Mouse (Mus musculus) heart, embryonic 12.5 days (tissue): ENCODE results near the gene Prkci. TPM values are rescaled to one million over a fixed set of nuclear protein-coding genes. Genes with fewer than 3 reads are reported as not detected.

Experiments used
- ATAC-seq: fragments of 200-750 bp; cut with Nextera tagmentation; 2 replicates; pipeline ENCODE4 v1.8.0; 2017; ENCODE audit warnings: moderate TSS enrichment, moderate library complexity; ENCODE audit not compliant: insufficient number of reproducible peaks, low FRiP score
- H3K27ac ChIP-seq: fragments of 300-500 bp; sonication (generic); 2 replicates; pipeline ENCODE4 v1.5.1; 2016; ENCODE audit warnings: mild to moderate bottlenecking, moderate library complexity; ENCODE audit not compliant: poor library complexity, severe bottlenecking
- H3K27me3 ChIP-seq: fragments of 300-500 bp; sonication (generic); replicated peaks from 2 replicates; pipeline ENCODE4 v1.6.1; 2016; ENCODE audit warnings: mild to moderate bottlenecking, moderate library complexity
- H3K36me3 ChIP-seq: fragments of 300-500 bp; sonication (generic); 2 replicates; pipeline ENCODE4 v1.6.1; 2016; ENCODE audit warnings: mild to moderate bottlenecking, moderate library complexity
- H3K4me1 ChIP-seq: fragments of 300-500 bp; sonication (generic); replicated peaks from 2 replicates; pipeline ENCODE4 v1.6.1; 2016; ENCODE audit warnings: mild to moderate bottlenecking
- H3K4me2 ChIP-seq: fragments of 300-500 bp; sonication (generic); 2 replicates; pipeline ENCODE4 v1.6.1; 2016; ENCODE audit warnings: mild to moderate bottlenecking, moderate library complexity
- H3K4me3 ChIP-seq: fragments of 300-500 bp; sonication (generic); 2 replicates; pipeline ENCODE4 v1.5.1; 2016; ENCODE audit warnings: mild to moderate bottlenecking
- H3K9ac ChIP-seq: fragments of 300-500 bp; sonication (generic); 2 replicates; pipeline ENCODE4 v1.6.1; 2016; ENCODE audit warnings: mild to moderate bottlenecking, moderate library complexity
- H3K9me3 ChIP-seq: fragments of 300-500 bp; sonication (generic); replicated peaks from 2 replicates; pipeline ENCODE4 v1.6.1; 2016; ENCODE audit warnings: mild to moderate bottlenecking, moderate library complexity
- WGBS: fragments of 180-500 bp; shearing (Covaris S2); methylation state at CpG from one replicate; pipeline ENCODE4 v1.1.7; 2016; 5-methylcytosine and 5-hydroxymethylcytosine counted together
- polyA plus RNA-seq: library from polyadenylated mRNA; unstranded; fragments of >200 nt; fragmentation: Nextera tagmentation; extraction: Ambion mirVana; gene quantifications from 2 replicates; pipeline ENCODE4 v1.2.1, GENCODE M21; 2016

Prkci gene
- 26.9 and 28.9 TPM in 2 replicates for polyA plus RNA-seq

- H3K4me3 ChIP-seq = peak within 1 kb of the TSS; percentile 98
- peak within 1 kb of the TSS; percentile 96 for H3K9ac ChIP-seq
- H3K27me3 ChIP-seq = no peaks in the 10 kb centered on the region
- under 1% methylated on average over 49 of the region's 50 CpGs for WGBS
- no peaks in the 10 kb centered on the region for H3K9me3 ChIP-seq
- peak within 1 kb of the TSS; percentile 93 for H3K27ac ChIP-seq
- H3K4me1 ChIP-seq = peaks cover 28% of the 10 kb centered on the region
- no peaks in the 10 kb centered on the region for H3K36me3 ChIP-seq
- peak; percentile 98 for ATAC-seq
- peak within 1 kb of the TSS; percentile 74 for H3K4me2 ChIP-seq
Observed at GRCm38 (mm10) chr3:30995283-30995898, at the start of gene Prkci. Gene Prkci (plus strand): TSS chr3:30995747.

GRCm38 (mm10) chr3:30951652-30952051 lies 43.9 kb upstream of the Prkci start:
- Histone ChIP-seq H3K4me3 (no peak overlapping the region), H3K27ac (no peak overlapping the region), H3K9ac (no peak overlapping the region), H3K9me3 (no peaks in the 10 kb centered on the region), H3K4me2 (no peak overlapping the region), H3K4me1 (no peaks in the 10 kb centered on the region), H3K27me3 (no peaks in the 10 kb centered on the region), H3K36me3 (peaks cover 62% of the 10 kb centered on the region)
- no peak for ATAC-seq
- 73% methylated on average over 3 of the region's 3 CpGs for WGBS

- no peak for ATAC-seq
- Histone ChIP-seq H3K9ac (no peak overlapping the region), H3K4me2 (no peak overlapping the region), H3K27me3 (no peaks in the 10 kb centered on the region), H3K4me3 (no peak overlapping the region), H3K36me3 (peaks cover 64% of the 10 kb centered on the region), H3K9me3 (no peaks in the 10 kb centered on the region), H3K4me1 (no peaks in the 10 kb centered on the region), H3K27ac (no peak overlapping the region)
- WGBS = 85% methylated on average over 12 of the region's 12 CpGs
Observed at GRCm38 (mm10) chr3:30952273-30953070, 43.1 kb upstream of the Prkci start.

- H3K9ac ChIP-seq = no peak overlapping the region
- H3K4me1 ChIP-seq = peaks cover 26% of the 10 kb centered on the region
- H3K27me3 ChIP-seq = no peaks in the 10 kb centered on the region
- WGBS = 92% methylated on average over 6 of the region's 6 CpGs
- peaks cover 76% of the 10 kb centered on the region for H3K36me3 ChIP-seq
- H3K9me3 ChIP-seq = no peaks in the 10 kb centered on the region
- no peak overlapping the region for H3K4me2 ChIP-seq
- ATAC-seq = no peak
- no peak overlapping the region for H3K27ac ChIP-seq
- H3K4me3 ChIP-seq = no peak overlapping the region
Observed at GRCm38 (mm10) chr3:30956327-30956726, 39.2 kb upstream of the Prkci start.

GRCm38 (mm10) chr3:30958709-30959108 lies 36.8 kb upstream of the Prkci start:
- Histone ChIP-seq H3K27ac (peak overlapping the region; percentile 56; the same call in 1 of the 2 replicates), H3K4me2 (no peak overlapping the region)
- no peak for ATAC-seq

GRCm38 (mm10) chr3:30959868-30960831 lies 35.4 kb upstream of the Prkci start:
- WGBS = 69% methylated on average over 7 of the region's 7 CpGs
- Histone ChIP-seq H3K4me2 (no peak overlapping the region), H3K27me3 (no peaks in the 10 kb centered on the region), H3K27ac (peak overlapping the region; percentile 40; the same call in 1 of the 2 replicates), H3K4me3 (no peak overlapping the region), H3K9ac (no peak overlapping the region), H3K36me3 (peaks cover 78% of the 10 kb centered on the region), H3K9me3 (peaks cover 4% of the 10 kb centered on the region; the same call in 1 of the 2 replicates), H3K4me1 (peaks cover 26% of the 10 kb centered on the region)
- no peak for ATAC-seq

More at GRCm38 (mm10) chr3:30958709-30959108, 36.8 kb upstream of the Prkci start:
- 61% methylated on average over 2 of the region's 2 CpGs for WGBS
- Histone ChIP-seq H3K4me3 (no peak overlapping the region), H3K36me3 (peaks cover 78% of the 10 kb centered on the region), H3K9me3 (peaks cover 4% of the 10 kb centered on the region; the same call in 1 of the 2 replicates), H3K27me3 (no peaks in the 10 kb centered on the region), H3K9ac (no peak overlapping the region), H3K4me1 (peaks cover 26% of the 10 kb centered on the region)

- peaks cover 4% of the 10 kb centered on the region; the same call in 1 of the 2 replicates for H3K9me3 ChIP-seq
- H3K27ac ChIP-seq = no peak overlapping the region
- H3K36me3 ChIP-seq = peaks cover 70% of the 10 kb centered on the region
- H3K4me1 ChIP-seq = peaks cover 30% of the 10 kb centered on the region
- no peak overlapping the region for H3K4me2 ChIP-seq
- no peak overlapping the region for H3K4me3 ChIP-seq
- 88% methylated on average over 4 of the region's 4 CpGs for WGBS
- no peak overlapping the region for H3K9ac ChIP-seq
- H3K27me3 ChIP-seq = no peaks in the 10 kb centered on the region
- no peak for ATAC-seq
Observed at GRCm38 (mm10) chr3:30963100-30963499, 32.4 kb upstream of the Prkci start.

- Histone ChIP-seq H3K36me3 (peaks cover 61% of the 10 kb centered on the region), H3K4me3 (no peak overlapping the region), H3K9ac (no peak overlapping the region), H3K27ac (no peak overlapping the region), H3K4me2 (no peak overlapping the region), H3K9me3 (peaks cover 4% of the 10 kb centered on the region; the same call in 1 of the 2 replicates), H3K4me1 (peaks cover 22% of the 10 kb centered on the region), H3K27me3 (no peaks in the 10 kb centered on the region)
- ATAC-seq = no peak
- 95% methylated on average over 3 of the region's 3 CpGs for WGBS
Observed at GRCm38 (mm10) chr3:30964216-30964615, 31.3 kb upstream of the Prkci start.

- no peak for ATAC-seq
- WGBS = 93% methylated on average over 13 of the region's 13 CpGs
- H3K36me3 ChIP-seq = peaks cover 47% of the 10 kb centered on the region
- no peak overlapping the region for H3K4me2 ChIP-seq
- no peaks in the 10 kb centered on the region for H3K27me3 ChIP-seq
- peaks cover 4% of the 10 kb centered on the region; the same call in 1 of the 2 replicates for H3K9me3 ChIP-seq
- H3K4me3 ChIP-seq = no peak overlapping the region
- H3K4me1 ChIP-seq = peaks cover 15% of the 10 kb centered on the region
- no peak overlapping the region for H3K9ac ChIP-seq
- H3K27ac ChIP-seq = no peak overlapping the region
Observed at GRCm38 (mm10) chr3:30965644-30966043, 29.9 kb upstream of the Prkci start.

- Histone ChIP-seq H3K4me2 (peak overlapping the region; percentile 71), H3K36me3 (peaks cover 26% of the 10 kb centered on the region), H3K27me3 (no peaks in the 10 kb centered on the region), H3K9me3 (no peaks in the 10 kb centered on the region), H3K9ac (peak overlapping the region; percentile 96), H3K4me3 (peak overlapping the region; percentile 88), H3K27ac (peak overlapping the region; percentile 88), H3K4me1 (peaks cover 14% of the 10 kb centered on the region)
- peak; percentile 78 for ATAC-seq
- 1% methylated on average over 54 of the region's 54 CpGs for WGBS
Observed at GRCm38 (mm10) chr3:30968531-30969092, 26.9 kb upstream of the Prkci start.
